Mouse (Mus musculus) cerebellum, adult 8-10 months (tissue): ENCODE data around the gene Kctd18.

Experiments
- DNase-seq: peaks from one replicate; pipeline ENCODE4 v3.0.0; 2022

Gene Kctd18

GRCm38 (mm10) chr1:57989052-57989600 is 29.6 kb downstream of the Kctd18 start:
- DNase-seq, result no peak

GRCm38 (mm10) chr1:57976860-57977259 is 41.9 kb downstream of the Kctd18 start:
- no peak for DNase-seq

GRCm38 (mm10) chr1:57971588-57971987 is 47.2 kb downstream of the Kctd18 start:
- DNase-seq, result no peak

- DNase-seq, result peak; percentile 95
Observed at GRCm38 (mm10) chr1:57969327-57970271, 49.2 kb downstream of the Kctd18 start.

GRCm38 (mm10) chr1:57955774-57956173 is 63.0 kb downstream of the Kctd18 start:
- DNase-seq, result no peak

GRCm38 (mm10) chr1:57954376-57954765 is 64.4 kb downstream of the Kctd18 start:
- DNase-seq, result no peak

GRCm38 (mm10) chr1:57953586-57954375 is 65.0 kb downstream of the Kctd18 start:
- DNase-seq, result no peak

- no peak for DNase-seq
Observed at GRCm38 (mm10) chr1:57952509-57952908, 66.2 kb downstream of the Kctd18 start.

GRCm38 (mm10) chr1:57949716-57950115 is 69.0 kb downstream of the Kctd18 start:
- DNase-seq, result no peak

- DNase-seq, result no peak
Observed at GRCm38 (mm10) chr1:57949195-57949594, 69.6 kb downstream of the Kctd18 start.

GRCm38 (mm10) chr1:57947552-57948347 is 71.0 kb downstream of the Kctd18 start:
- no peak for DNase-seq

GRCm38 (mm10) chr1:57942215-57942614 is 76.5 kb downstream of the Kctd18 start:
- DNase-seq, result no peak

- DNase-seq, result no peak
Observed at GRCm38 (mm10) chr1:57941734-57942133, 77.0 kb downstream of the Kctd18 start.

- no peak for DNase-seq
Observed at GRCm38 (mm10) chr1:57941095-57941494, 77.7 kb downstream of the Kctd18 start.

- no peak for DNase-seq
Observed at GRCm38 (mm10) chr1:57940691-57941090, 78.1 kb downstream of the Kctd18 start.

- DNase-seq, result no peak
Observed at GRCm38 (mm10) chr1:57934287-57934686, 84.5 kb downstream of the Kctd18 start.

- DNase-seq, result no peak
Observed at GRCm38 (mm10) chr1:57918567-57918966, 100.2 kb downstream of the Kctd18 start.

- no peak for DNase-seq
Observed at GRCm38 (mm10) chr1:57917342-57917741, 101.4 kb downstream of the Kctd18 start.

- DNase-seq, result no peak
Observed at GRCm38 (mm10) chr1:57911561-57911960, 107.2 kb downstream of the Kctd18 start.

GRCm38 (mm10) chr1:57906312-57906711 is 112.4 kb downstream of the Kctd18 start:
- DNase-seq, result no peak

- DNase-seq, result no peak
Observed at GRCm38 (mm10) chr1:57905912-57906311, 112.8 kb downstream of the Kctd18 start.
